Mouse (Mus musculus) cortical plate, adult 2 months (tissue): ENCODE results near the gene Camk2b. TPM values are rescaled to one million over a fixed set of nuclear protein-coding genes. Genes with fewer than 3 reads are reported as not detected.
A peak's percentile ranks its signal among the peaks of the same experiment; 100 is the strongest.

Experiments
- H3K27ac ChIP-seq: fragments of 200-500 bp; 2 replicates; pipeline ENCODE4 v1.5.1; 2012; ENCODE audit warnings: low read length, control low read depth, inconsistent platforms; ENCODE audit not compliant: insufficient read depth
- H3K4me1 ChIP-seq: fragments of 200-500 bp; 2 replicates; pipeline ENCODE4 v1.6.1; 2011; ENCODE audit warnings: low read length; ENCODE audit not compliant: control insufficient read depth, insufficient read depth
- H3K4me3 ChIP-seq: fragments of 200-500 bp; 2 replicates; pipeline ENCODE4 v1.5.1; 2011; ENCODE audit warnings: mild to moderate bottlenecking, low read length, control low read depth; ENCODE audit not compliant: insufficient read depth
- CTCF ChIP-seq: fragments of 200-500 bp; IDR thresholded peaks from 2 replicates; pipeline ENCODE4 v1.5.1; 2011; ENCODE audit warnings: mild to moderate bottlenecking, control low read depth, low read length; ENCODE audit not compliant: insufficient read depth; ENCODE audit errors: extremely low read depth
- POLR2A ChIP-seq: fragments of 200-500 bp; IDR thresholded peaks from 2 replicates; pipeline ENCODE4 v1.6.1; 2011; ENCODE audit warnings: mild to moderate bottlenecking, low read length, control low read depth; ENCODE audit not compliant: insufficient read depth; ENCODE audit errors: extremely low read depth
- polyA plus RNA-seq: library from polyadenylated mRNA; depleted of rRNA; stranded (reverse); fragments of >200 nt; gene quantifications from 2 replicates; pipeline ENCODE4 v1.2.3, GENCODE M21; 2012

Camk2b gene
- polyA plus RNA-seq, 1 experiment = 499 TPM

- H3K4me1 ChIP-seq = peaks cover 16% of the 10 kb centered on the region
- no peak overlapping the region for H3K27ac ChIP-seq
- H3K4me3 ChIP-seq = no peak overlapping the region
- TF ChIP-seq POLR2A = no peak
Measured at GRCm38 (mm10) chr11:6059162-6059561, 7.0 kb downstream of the Camk2b start.

DNA sequence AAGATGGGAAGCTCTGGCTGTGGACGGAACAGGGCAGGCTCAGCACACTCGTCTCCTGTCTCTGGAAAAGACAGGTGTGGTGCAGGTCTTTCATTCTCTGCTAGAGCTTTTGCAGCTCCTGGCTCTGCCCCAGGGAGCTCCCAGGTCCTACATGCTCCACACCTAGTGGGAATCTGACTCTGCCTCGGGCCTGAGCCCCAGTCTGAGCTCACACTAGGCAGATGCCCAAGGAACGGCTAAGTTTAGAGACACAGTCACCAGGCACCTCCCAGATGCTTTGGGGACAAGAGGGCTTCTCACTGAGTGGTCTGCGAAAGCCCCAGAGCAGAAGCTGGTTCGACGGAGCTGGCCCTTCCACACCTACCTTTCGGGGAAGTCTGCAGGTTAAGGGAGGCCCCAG, 12.8 kb downstream of the Camk2b start:
- H3K4me1 ChIP-seq = peaks cover 13% of the 10 kb centered on the region
- no peak overlapping the region for H3K4me3 ChIP-seq
- TF ChIP-seq POLR2A (no peak), CTCF (no peak)
- no peak overlapping the region for H3K27ac ChIP-seq

DNA sequence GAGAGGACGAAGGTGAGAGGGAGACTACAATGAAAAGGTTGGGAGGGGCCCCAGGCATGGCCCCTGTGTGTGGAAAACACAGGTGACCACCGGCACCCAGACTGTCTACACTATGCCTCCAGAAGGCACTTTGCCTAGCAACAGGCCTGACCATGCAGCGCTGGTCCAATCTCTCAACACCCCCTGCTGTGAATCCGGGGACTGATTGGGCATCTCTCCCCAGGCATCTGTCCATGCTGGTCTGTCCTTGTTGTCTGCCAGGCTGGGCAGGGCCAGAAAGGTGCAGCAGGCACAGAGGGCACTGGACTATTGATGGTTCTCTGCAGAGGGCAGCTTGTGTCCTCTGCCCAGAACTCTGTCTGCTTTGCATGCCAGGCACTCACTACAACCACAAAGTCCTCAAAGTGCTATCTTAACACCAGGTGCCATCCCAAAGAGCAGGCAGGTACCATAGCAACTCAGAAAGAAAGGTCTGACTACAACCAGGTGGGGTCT, 16.0 kb downstream of the Camk2b start:
- H3K27ac ChIP-seq = no peak overlapping the region
- no peak overlapping the region for H3K4me3 ChIP-seq
- H3K4me1 ChIP-seq = peaks cover 9% of the 10 kb centered on the region
- TF ChIP-seq POLR2A (no peak), CTCF (no peak)

GRCm38 (mm10) chr11:6048208-6048607, 18.0 kb downstream of the Camk2b start:
- no peak overlapping the region for H3K4me3 ChIP-seq
- no peak for TF ChIP-seq POLR2A
- TF ChIP-seq CTCF = no peak
- peaks cover 11% of the 10 kb centered on the region for H3K4me1 ChIP-seq
- H3K27ac ChIP-seq = no peak overlapping the region

- Histone ChIP-seq H3K27ac (no peak overlapping the region), H3K4me3 (no peak overlapping the region), H3K4me1 (peaks cover 23% of the 10 kb centered on the region)
- TF ChIP-seq POLR2A (no peak), CTCF (no peak)
Measured at GRCm38 (mm10) chr11:6038929-6039328, 27.2 kb downstream of the Camk2b start.

DNA sequence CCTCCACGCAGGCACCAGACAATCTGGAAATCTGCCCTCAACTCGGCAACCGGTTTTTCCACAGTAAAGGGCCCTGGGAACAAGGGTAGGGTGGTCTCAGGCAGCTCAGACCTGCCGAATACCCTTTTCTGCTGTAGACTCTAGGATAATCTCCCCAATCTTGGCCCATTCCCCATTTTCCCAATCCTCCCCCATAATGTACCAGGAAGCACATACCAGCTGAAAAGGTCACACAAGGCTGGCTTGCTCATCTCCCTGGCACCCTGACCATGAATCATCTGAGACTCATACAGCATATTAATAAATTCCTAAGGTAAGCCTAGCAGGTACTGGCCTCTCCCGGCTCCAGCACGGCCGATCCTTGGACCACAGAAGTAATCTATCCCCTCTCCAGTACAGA, 28.5 kb downstream of the Camk2b start:
- Histone ChIP-seq H3K27ac (0 out of 2 replicates have a peak overlapping the region, but pooled peaks have one; percentile 68), H3K4me1 (peaks cover 23% of the 10 kb centered on the region), H3K4me3 (no peak overlapping the region)
- TF ChIP-seq POLR2A (no peak), CTCF (no peak)

GRCm38 (mm10) chr11:6037198-6037597, 29.0 kb downstream of the Camk2b start:
- 0 out of 2 replicates have a peak overlapping the region, but pooled peaks have one; percentile 68 for H3K27ac ChIP-seq
- no peak overlapping the region for H3K4me3 ChIP-seq

GRCm38 (mm10) chr11:6036477-6036876, 29.7 kb downstream of the Camk2b start:
- H3K27ac ChIP-seq = no peak overlapping the region

More at GRCm38 (mm10) chr11:6037198-6037597, 29.0 kb downstream of the Camk2b start:
- TF ChIP-seq POLR2A (no peak), CTCF (no peak)
- peaks cover 23% of the 10 kb centered on the region for H3K4me1 ChIP-seq

DNA sequence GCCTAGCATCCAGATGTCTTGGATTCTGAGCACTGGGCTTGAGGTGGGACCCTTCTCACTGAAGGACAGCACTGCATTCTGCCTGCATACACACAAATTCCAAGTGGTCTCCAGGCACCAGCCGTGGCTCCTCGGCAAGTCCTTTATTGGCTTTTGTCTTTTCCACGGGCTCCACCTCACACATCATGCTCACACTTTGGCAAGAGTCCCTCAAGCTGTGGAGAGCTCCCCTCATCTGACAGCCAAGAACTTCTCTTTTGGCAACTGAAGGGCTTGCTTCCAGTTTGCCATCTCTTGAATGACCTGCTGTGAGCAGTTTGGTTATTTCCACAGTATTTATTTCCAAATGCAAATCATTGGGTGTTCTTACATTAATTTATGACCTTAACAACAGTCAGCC, 30.6 kb downstream of the Camk2b start:
- TF ChIP-seq POLR2A = no peak
- TF ChIP-seq CTCF = no peak
- H3K4me1 ChIP-seq = peaks cover 25% of the 10 kb centered on the region
- H3K4me3 ChIP-seq = no peak overlapping the region
- H3K27ac ChIP-seq = no peak overlapping the region

More at GRCm38 (mm10) chr11:6036477-6036876, 29.7 kb downstream of the Camk2b start:
- Histone ChIP-seq H3K4me1 (peaks cover 23% of the 10 kb centered on the region), H3K4me3 (no peak overlapping the region)
- TF ChIP-seq POLR2A = no peak
- no peak for TF ChIP-seq CTCF

DNA sequence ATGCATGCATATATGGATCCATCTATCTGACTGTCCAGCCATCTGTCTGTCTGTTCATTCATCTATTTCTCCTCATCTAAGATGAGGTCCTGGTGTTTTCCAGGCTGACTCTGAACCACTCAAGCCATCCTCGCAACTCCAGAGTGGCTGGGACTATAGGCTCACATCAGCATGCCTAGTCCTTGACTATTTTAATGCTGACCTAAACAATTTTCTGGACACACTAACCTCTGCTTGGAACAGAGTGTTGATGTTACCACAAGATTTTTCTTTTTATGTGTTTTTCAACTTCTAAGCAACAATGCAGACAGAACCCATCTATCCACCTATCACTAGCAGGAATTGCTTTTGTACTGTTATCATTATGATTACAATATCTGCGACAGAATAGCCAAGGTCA, 31.4 kb downstream of the Camk2b start:
- H3K4me3 ChIP-seq = no peak overlapping the region
- H3K27ac ChIP-seq = no peak overlapping the region
- H3K4me1 ChIP-seq = peaks cover 30% of the 10 kb centered on the region
- no peak for TF ChIP-seq POLR2A
- no peak for TF ChIP-seq CTCF
